Mouse (Mus musculus): Measurements from ENCODE around the gene Letm1. TPM values are rescaled to one million over a fixed set of nuclear protein-coding genes. Genes with fewer than 3 reads are reported as not detected.

Letm1 gene
- polyA plus RNA-seq, 1 experiment from 2014 or later = 44.7 TPM

DNA sequence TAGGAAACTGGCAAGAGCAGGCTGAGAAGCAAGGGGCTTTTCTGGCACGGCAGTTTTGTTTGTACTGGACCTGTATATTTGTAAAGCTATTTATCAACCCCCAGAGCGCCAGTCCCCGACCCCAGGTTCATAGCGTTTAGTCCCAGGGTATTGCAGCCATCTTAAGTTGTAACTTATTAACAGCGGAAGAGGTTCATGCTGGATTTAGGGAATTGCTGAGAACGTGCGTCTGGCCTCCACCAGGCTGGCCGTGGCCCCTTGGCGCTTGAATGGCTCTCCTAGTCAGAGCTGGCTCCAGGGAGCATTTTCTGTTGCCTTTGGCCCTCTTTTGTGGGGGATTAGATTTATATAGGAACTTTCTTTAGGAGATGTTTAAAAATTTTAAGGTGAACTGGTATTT is 46.4 kb downstream of the Letm1 start:
- no peak overlapping the region for H3K4me2 ChIP-seq
- 56% methylated on average over 9 of the region's 9 CpGs for WGBS
- H3K4me1 ChIP-seq = no peaks in the 10 kb centered on the region
- no peak overlapping the region for H3K4me3 ChIP-seq (replicated peaks)
- peaks cover 23% of the 10 kb centered on the region; the same call in 1 of the 2 replicates for H3K36me3 ChIP-seq
- no peak overlapping the region for H3K27ac ChIP-seq
- no peaks in the 10 kb centered on the region for H3K27me3 ChIP-seq (replicated peaks)
- no peak overlapping the region for H3K9ac ChIP-seq
- H3K9me3 ChIP-seq = no peaks in the 10 kb centered on the region
- no peak for ATAC-seq (ENCODE audit: insufficient read depth, low FRiP score, low read depth)

DNA sequence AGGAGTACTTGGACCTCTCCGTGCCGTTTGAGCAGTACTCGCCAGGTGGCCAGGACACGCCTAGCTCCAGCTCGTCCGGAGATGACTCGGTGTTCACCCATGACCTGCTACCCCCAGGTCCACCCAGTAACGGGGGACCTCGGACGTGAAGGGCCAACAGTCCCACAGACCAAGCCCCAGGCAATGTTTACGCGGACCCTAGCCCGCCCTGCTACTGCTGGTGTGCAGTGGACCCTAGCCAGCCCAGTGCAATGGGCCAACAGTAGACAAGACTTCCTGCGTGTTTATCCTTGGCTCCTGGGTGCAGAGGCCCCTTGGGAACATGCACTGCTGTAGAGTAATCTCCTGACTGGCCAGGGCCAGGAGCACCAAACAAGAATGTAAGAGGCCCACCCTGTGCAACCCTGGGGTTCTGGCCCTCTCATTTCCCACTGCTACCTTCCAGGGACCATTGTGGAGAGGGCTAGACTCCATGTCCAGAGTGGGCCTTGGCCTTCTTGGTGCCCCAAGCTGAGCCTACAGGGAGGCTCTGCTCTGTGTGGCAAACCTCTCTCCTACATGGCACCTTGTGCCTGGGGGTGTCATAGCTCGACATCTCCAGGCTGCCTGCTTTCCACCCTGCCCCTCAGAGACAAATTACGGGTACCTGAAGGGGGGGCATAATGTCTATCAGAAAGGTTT is 47.1 kb downstream of the Letm1 start:
- Histone ChIP-seq H3K27ac (no peak overlapping the region), H3K4me1 (no peaks in the 10 kb centered on the region), H3K4me3 (replicated peaks) (no peak overlapping the region), H3K4me2 (no peak overlapping the region), H3K27me3 (replicated peaks) (no peaks in the 10 kb centered on the region), H3K36me3 (peaks cover 23% of the 10 kb centered on the region; the same call in 1 of the 2 replicates), H3K9me3 (no peaks in the 10 kb centered on the region), H3K9ac (no peak overlapping the region)
- ATAC-seq (ENCODE audit: insufficient read depth, low FRiP score, low read depth) = no peak
- 75% methylated on average over 16 of the region's 16 CpGs for WGBS

DNA sequence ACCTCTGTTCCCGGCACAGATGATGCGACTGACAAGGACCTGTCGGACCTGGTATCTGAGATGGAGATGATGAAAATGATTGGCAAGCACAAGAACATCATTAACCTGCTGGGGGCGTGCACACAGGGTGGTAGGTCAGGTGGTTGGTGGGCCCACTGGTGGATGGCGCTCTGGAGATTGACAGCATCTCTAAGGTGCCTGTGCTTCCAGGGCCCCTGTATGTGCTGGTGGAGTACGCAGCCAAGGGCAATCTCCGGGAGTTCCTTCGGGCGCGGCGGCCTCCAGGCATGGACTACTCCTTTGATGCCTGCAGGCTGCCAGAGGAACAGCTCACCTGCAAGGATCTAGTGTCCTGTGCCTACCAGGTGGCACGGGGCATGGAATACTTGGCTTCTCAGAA is 48.8 kb downstream of the Letm1 start:
- Histone ChIP-seq H3K9me3 (no peaks in the 10 kb centered on the region), H3K27me3 (replicated peaks) (no peaks in the 10 kb centered on the region), H3K9ac (no peak overlapping the region), H3K36me3 (peaks cover 23% of the 10 kb centered on the region; the same call in 1 of the 2 replicates), H3K27ac (no peak overlapping the region), H3K4me1 (no peaks in the 10 kb centered on the region), H3K4me2 (no peak overlapping the region), H3K4me3 (replicated peaks) (no peak overlapping the region)
- 90% methylated on average over 12 of the region's 12 CpGs for WGBS
- ATAC-seq (ENCODE audit: insufficient read depth, low FRiP score, low read depth) = no peak

DNA sequence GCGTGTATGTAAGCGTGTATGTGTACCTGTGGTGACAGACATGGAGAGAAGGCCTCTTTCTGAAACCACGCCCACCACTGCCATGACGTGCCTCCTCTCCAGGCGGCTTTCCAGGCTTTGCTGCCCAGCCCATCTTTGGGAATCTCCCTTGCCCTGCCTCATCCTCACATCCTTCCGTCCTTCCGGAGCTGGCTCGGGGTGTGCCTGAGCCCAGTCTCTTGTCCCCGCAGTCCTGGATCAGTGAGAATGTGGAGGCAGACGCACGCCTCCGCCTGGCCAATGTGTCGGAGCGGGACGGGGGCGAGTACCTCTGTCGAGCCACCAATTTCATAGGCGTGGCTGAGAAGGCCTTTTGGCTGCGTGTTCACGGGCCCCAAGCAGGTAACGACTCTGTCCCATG is 51.6 kb downstream of the Letm1 start:
- Histone ChIP-seq H3K27me3 (replicated peaks) (no peaks in the 10 kb centered on the region), H3K9ac (no peak overlapping the region), H3K9me3 (no peaks in the 10 kb centered on the region), H3K4me3 (replicated peaks) (no peak overlapping the region), H3K27ac (no peak overlapping the region), H3K4me1 (peaks cover 4% of the 10 kb centered on the region; the same call in 1 of the 2 replicates), H3K36me3 (peaks cover 23% of the 10 kb centered on the region; the same call in 1 of the 2 replicates), H3K4me2 (no peak overlapping the region)
- 62% methylated on average over 21 of the region's 21 CpGs for WGBS
- ATAC-seq (ENCODE audit: insufficient read depth, low FRiP score, low read depth) = no peak

DNA sequence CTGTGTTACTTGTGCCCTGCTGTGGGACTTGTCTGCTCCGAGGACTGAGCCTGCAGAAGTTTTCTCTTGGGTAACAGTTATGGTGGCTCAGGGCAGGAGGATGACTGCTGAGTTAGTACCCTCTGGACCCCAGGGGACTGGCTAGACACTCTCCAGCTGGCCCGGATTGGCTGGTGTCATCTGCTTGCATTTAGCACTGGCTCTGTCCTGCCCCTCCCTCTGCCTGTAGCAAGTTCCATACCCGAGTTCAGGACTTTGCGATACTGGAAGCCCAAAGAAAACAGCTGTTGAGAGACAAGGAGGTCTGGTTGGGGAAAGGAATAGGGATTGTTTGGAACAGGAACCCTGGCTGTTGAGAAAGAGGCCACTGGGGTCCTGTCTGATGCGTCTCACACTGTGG is 52.1 kb downstream of the Letm1 start:
- WGBS = 53% methylated on average over 5 of the region's 5 CpGs
- no peak for ATAC-seq (ENCODE audit: insufficient read depth, low FRiP score, low read depth)
- H3K36me3 ChIP-seq = peaks cover 20% of the 10 kb centered on the region; the same call in 1 of the 2 replicates

DNA sequence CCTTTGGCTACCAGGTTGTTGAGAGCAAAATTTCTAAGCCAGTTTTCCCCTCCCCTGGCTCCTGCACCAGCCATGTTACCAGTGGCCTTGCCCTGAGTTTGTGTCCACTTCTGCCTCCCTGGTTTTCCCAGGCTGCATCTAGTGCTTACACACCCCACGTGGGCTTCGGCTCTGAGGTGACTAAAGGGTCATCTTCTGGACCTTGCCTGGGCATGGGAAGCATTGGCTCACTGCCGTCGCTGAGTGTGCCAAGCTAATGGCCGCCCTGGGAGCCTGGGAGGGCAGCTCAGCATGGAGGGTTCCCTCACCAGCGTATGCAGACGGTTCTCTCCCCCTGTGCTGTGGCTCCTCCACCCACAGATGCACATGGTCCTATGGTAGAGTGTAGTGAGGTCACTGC is 53.8 kb downstream of the Letm1 start:
- Histone ChIP-seq H3K27me3 (replicated peaks) (peaks cover 4% of the 10 kb centered on the region; the same call in 1 of the 2 replicates), H3K36me3 (0 out of 2 replicates have a peak, but pooled peaks cover 18% of the 10 kb centered on the region), H3K4me3 (replicated peaks) (no peak overlapping the region), H3K9me3 (no peaks in the 10 kb centered on the region), H3K4me1 (peaks cover 12% of the 10 kb centered on the region), H3K4me2 (no peak overlapping the region), H3K27ac (no peak overlapping the region), H3K9ac (no peak overlapping the region)
- no peak for ATAC-seq (ENCODE audit: insufficient read depth, low FRiP score, low read depth)
- 78% methylated on average over 7 of the region's 7 CpGs for WGBS

More for the DNA sequence above, 52.1 kb downstream of the Letm1 start:
- H3K9ac ChIP-seq = no peak overlapping the region
- H3K4me1 ChIP-seq = peaks cover 9% of the 10 kb centered on the region; the same call in 1 of the 2 replicates
- no peaks in the 10 kb centered on the region for H3K9me3 ChIP-seq
- no peak overlapping the region for H3K4me3 ChIP-seq (replicated peaks)
- no peak overlapping the region for H3K4me2 ChIP-seq
- no peaks in the 10 kb centered on the region for H3K27me3 ChIP-seq (replicated peaks)
- H3K27ac ChIP-seq = no peak overlapping the region

DNA sequence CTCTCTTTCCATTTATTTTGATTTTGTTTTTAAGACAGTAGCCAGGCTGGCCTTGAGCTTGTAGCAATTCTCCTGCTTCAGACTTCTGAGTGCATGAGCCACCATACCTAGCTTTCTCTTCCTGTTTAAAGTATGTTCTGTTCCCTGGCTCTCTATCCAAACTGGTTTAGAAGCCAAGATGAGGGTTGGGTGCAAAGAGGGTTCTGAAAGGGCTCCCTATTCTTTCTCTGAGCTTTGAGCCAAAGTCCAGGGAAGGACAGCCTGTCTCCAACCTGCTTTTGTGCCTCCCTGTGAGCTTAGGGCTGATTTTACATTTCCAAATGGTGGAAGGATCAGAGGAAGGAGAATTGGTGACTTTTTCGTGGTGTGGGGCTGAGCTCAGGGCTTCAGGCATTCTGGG is 55.7 kb downstream of the Letm1 start:
- no peak overlapping the region for H3K4me2 ChIP-seq
- ATAC-seq (ENCODE audit: insufficient read depth, low FRiP score, low read depth) = no peak
- H3K27ac ChIP-seq = no peak overlapping the region
- H3K4me3 ChIP-seq (replicated peaks) = no peak overlapping the region
- 0 out of 2 replicates have a peak, but pooled peaks cover 6% of the 10 kb centered on the region for H3K36me3 ChIP-seq
- no peak overlapping the region for H3K9ac ChIP-seq
- no peaks in the 10 kb centered on the region for H3K9me3 ChIP-seq
- 64% methylated on average over 1 of the region's 1 CpGs for WGBS
- H3K27me3 ChIP-seq (replicated peaks) = peaks cover 5% of the 10 kb centered on the region; the same call in 1 of the 2 replicates
- peaks cover 27% of the 10 kb centered on the region for H3K4me1 ChIP-seq

DNA sequence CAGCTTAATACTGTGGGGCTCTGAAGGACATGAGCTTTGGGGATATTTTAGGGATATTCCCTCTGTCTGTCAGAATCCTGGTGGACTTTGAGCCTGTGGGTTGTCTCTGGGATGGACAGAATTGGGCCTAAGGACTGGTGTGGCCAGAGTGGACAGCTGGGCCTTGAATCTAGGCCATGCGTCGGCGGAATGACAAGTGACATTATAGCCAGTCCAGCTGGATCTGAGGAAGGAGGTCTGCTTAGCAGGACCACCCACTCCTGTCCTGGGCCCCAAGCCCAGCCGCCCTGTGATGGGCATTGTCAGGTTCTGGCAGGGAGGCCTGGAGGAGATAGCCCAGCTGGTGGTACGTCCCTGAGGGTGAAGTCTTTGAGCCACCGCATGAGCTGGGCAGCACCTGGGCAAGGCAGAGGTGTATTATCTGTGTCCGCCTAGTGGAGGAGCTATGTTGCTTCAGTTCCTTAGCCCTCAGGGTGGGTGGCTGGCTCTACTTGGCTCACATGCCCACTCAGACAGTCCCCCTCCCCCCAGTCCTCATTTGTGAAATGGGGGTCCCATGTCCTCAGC is 56.5 kb downstream of the Letm1 start:
- no peaks in the 10 kb centered on the region for H3K36me3 ChIP-seq
- no peak overlapping the region; the same call in 1 of the 2 replicates for H3K4me2 ChIP-seq
- H3K4me3 ChIP-seq (replicated peaks) = no peak overlapping the region
- no peak for ATAC-seq (ENCODE audit: insufficient read depth, low FRiP score, low read depth)
- 68% methylated on average over 7 of the region's 7 CpGs for WGBS
- peaks cover 5% of the 10 kb centered on the region; the same call in 1 of the 2 replicates for H3K27me3 ChIP-seq (replicated peaks)
- no peaks in the 10 kb centered on the region for H3K9me3 ChIP-seq
- no peak overlapping the region for H3K9ac ChIP-seq
- H3K4me1 ChIP-seq = peaks cover 30% of the 10 kb centered on the region
- H3K27ac ChIP-seq = no peak overlapping the region

DNA sequence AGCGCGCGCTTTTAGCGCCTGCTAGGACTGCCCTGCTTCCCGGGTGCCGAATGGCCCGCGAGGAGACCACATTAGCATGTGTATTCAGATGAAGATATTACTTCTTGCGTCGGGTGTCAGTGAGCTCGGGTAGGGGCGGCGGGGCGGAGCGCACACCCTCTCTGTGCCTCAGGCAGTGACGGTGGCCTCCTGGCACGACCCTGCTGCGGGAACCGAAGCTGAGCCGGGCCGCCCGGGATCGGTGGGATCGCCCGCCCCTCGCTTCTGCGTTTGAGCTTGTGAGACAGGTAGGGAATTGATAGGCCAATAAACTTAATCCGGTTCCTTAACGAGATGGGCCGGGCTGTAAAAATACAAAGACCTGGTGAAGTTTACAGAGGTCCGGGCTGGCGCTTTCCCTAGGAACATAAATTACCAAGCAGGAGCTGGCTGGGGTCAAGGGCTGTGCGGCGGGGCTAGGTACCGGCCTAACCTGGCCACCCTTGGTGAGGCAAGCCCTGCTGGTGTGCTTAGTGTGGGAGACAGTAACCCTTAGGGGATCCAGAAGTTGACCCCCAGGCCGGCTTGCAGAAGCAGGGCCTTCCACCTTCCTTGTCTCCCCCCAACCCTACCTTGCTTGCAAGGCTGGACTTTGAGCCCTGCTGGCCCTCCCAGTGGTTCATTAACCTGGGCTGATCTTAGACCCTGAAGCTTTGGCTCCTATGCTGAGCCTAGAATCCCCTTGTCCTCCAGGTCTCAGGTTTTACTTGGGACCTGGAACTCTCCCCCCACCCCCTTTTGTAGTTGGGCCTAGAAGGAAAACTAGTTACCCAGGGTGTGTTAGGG is 58.8 kb downstream of the Letm1 start:
- ATAC-seq (ENCODE audit: insufficient read depth, low FRiP score, low read depth) = 0 out of 2 replicates have a peak, but pooled peaks have one; percentile 6
- H3K27ac ChIP-seq = peak overlapping the region; percentile 67; the same call in 1 of the 2 replicates
- 15% methylated on average over 36 of the region's 36 CpGs for WGBS

DNA sequence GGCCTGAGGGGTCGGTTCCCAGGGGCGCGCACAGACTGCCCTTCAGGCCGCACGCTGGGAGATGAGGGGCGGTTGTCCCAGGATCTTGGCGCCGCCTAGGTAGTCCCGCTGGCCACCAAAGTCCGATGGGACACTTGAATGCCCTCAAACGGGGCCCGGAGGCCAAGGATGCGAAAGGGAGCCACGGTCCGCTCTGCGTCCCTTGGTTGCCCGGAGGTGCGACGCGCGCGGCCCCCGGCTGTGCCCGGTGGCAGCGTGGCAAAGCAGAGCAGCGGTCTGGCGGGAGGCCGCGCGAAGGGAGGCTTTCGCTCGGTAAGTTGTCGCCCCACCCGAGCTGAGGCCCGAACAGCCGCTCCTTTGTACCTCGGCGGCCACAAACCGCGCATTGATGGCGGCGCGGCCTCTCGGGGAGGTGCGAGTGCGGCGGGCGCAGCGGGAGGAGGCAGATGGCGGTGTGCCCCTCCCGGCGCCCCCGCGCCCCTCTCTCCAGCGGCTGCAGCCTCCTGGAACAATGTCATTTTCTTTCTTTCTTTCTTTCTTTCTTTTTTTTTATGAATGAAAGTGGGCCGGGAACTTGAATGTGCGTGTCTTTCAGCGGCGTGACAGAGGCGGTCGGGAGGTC is 59.5 kb downstream of the Letm1 start:
- Histone ChIP-seq H3K27me3 (replicated peaks) (peaks cover 5% of the 10 kb centered on the region; the same call in 1 of the 2 replicates), H3K9ac (peak overlapping the region; percentile 73; the same call in 1 of the 2 replicates), H3K9me3 (no peaks in the 10 kb centered on the region), H3K27ac (peak overlapping the region; percentile 17; the same call in 1 of the 2 replicates), H3K4me2 (peak overlapping the region; percentile 96), H3K36me3 (no peaks in the 10 kb centered on the region), H3K4me3 (replicated peaks) (peak overlapping the region; percentile 78), H3K4me1 (peaks cover 36% of the 10 kb centered on the region)
- 2% methylated on average over 61 of the region's 61 CpGs for WGBS
- no peak for ATAC-seq (ENCODE audit: insufficient read depth, low FRiP score, low read depth)

More for the DNA sequence above, 58.8 kb downstream of the Letm1 start:
- peak overlapping the region; percentile 96 for H3K4me2 ChIP-seq
- peak overlapping the region; percentile 20; the same call in 1 of the 2 replicates for H3K9ac ChIP-seq
- H3K9me3 ChIP-seq = no peaks in the 10 kb centered on the region
- peaks cover 5% of the 10 kb centered on the region; the same call in 1 of the 2 replicates for H3K27me3 ChIP-seq (replicated peaks)
- peak overlapping the region; percentile 78 for H3K4me3 ChIP-seq (replicated peaks)
- H3K36me3 ChIP-seq = no peaks in the 10 kb centered on the region
- H3K4me1 ChIP-seq = peaks cover 36% of the 10 kb centered on the region
